Mouse (Mus musculus) forebrain, embryonic 12.5 days (tissue): ENCODE results near the gene Nphs1. TPM values are rescaled to one million over a fixed set of nuclear protein-coding genes. Genes with fewer than 3 reads are reported as not detected.
A peak's percentile ranks its signal among the peaks of the same experiment; 100 is the strongest.

Source experiments
- ATAC-seq: fragments of 200-750 bp; cut with Nextera tagmentation; 2 replicates; pipeline ENCODE4 v1.8.0; 2017; ENCODE audit warnings: moderate TSS enrichment; ENCODE audit not compliant: low FRiP score
- H3K27ac ChIP-seq: fragments of 300-500 bp; sonication (generic); 2 replicates; pipeline ENCODE4 v1.5.1; 2016; ENCODE audit warnings: mild to moderate bottlenecking
- H3K27me3 ChIP-seq: fragments of 300-500 bp; sonication (generic); 2 replicates; pipeline ENCODE4 v1.6.1; 2016; ENCODE audit warnings: mild to moderate bottlenecking
- H3K36me3 ChIP-seq: fragments of 300-500 bp; sonication (generic); replicated peaks from 2 replicates; pipeline ENCODE4 v1.6.1; 2016; ENCODE audit warnings: mild to moderate bottlenecking
- H3K4me1 ChIP-seq: fragments of 300-500 bp; sonication (generic); 2 replicates; pipeline ENCODE4 v1.6.1; 2016
- H3K4me2 ChIP-seq: fragments of 300-500 bp; sonication (generic); 2 replicates; pipeline ENCODE4 v1.6.1; 2016; ENCODE audit warnings: mild to moderate bottlenecking, moderate library complexity
- H3K4me3 ChIP-seq: fragments of 300-500 bp; sonication (generic); replicated peaks from 2 replicates; pipeline ENCODE4 v1.5.1; 2016; ENCODE audit warnings: mild to moderate bottlenecking
- H3K9ac ChIP-seq: fragments of 300-500 bp; sonication (generic); 2 replicates; pipeline ENCODE4 v1.6.1; 2016; ENCODE audit warnings: mild to moderate bottlenecking
- H3K9me3 ChIP-seq: fragments of 300-500 bp; sonication (generic); 2 replicates; pipeline ENCODE4 v1.6.1; 2016
- WGBS: fragments of 180-500 bp; shearing (Covaris S2); methylation state at CpG from one replicate; pipeline ENCODE4 v1.1.7; 2016; 5-methylcytosine and 5-hydroxymethylcytosine counted together
- polyA plus RNA-seq: library from polyadenylated mRNA; unstranded; fragments of >200 nt; fragmentation: Nextera tagmentation; extraction: Ambion mirVana; gene quantifications from 2 replicates; pipeline ENCODE4 v1.2.1, GENCODE M21; 2016

Nphs1 gene
- polyA plus RNA-seq, 1 experiment from 2014 or later: 0.09 TPM

GRCm38 (mm10) chr7:30533941-30534632 is 76.0 kb downstream of the Nphs1 start:
- Histone ChIP-seq H3K27me3 (no peaks in the 10 kb centered on the region), H3K9me3 (no peaks in the 10 kb centered on the region), H3K27ac (peak overlapping the region; percentile 87), H3K36me3 (peaks cover 46% of the 10 kb centered on the region), H3K9ac (peak overlapping the region; percentile 90), H3K4me3 (peak overlapping the region; percentile 71), H3K4me1 (peaks cover 39% of the 10 kb centered on the region), H3K4me2 (peak overlapping the region; percentile 81)
- 4% methylated on average over 24 of the region's 26 CpGs for WGBS
- ATAC-seq: peak; percentile 53

DNA sequence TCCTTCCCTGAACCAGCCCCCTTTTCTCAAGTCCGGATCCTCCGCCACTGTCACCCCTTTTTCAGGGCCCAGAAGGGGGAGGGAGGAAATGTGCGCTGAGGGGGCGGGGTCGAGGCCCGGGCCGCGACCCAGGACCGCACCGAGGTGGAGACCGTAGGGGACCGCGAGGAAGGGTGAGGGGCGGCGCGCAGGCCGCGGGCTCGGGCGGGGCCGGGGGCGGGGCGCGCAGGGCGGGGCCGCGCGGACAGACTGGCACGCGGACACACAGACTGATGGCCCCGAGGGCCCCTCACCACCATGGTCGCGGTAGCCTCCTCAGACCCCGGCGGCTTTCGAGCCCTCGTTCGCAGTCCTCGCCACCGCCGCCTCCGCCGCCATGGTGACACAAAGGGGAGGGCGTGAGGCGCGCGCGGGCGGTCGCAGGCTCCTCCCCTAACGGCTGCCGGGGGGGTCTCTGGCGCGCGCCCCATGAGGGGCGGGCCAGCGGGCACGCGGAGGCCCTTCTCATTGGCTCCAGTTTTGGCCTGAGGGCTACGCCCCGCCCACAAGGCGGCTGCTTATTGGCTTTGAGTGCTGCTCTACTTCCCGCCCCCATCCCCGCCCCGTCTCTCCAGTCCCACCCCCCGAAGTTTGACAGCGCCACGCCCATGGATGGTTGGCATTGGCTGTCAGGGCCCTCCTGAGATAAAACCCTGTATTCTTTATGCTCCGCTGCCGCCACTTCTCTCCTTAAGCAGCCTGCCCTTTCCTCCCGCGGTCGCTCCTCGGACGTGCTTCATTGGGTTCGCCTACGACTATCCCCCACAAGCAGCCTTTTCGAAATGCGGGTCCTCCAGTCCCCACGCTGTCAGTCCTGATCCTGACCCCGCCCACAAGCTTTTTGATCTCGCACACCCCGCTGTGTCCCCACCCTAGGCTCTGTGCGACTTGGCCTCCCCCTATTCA is 76.8 kb downstream of the Nphs1 start, which contains the start of gene Arhgap33:
Gene Arhgap33, minus strand, starts transcription at position 428 of the 945 bp plus-strand sequence.
- no peaks in the 10 kb centered on the region for H3K9me3 ChIP-seq
- H3K4me2 ChIP-seq: peak within 1 kb of the TSS; percentile 81
- H3K27me3 ChIP-seq: no peaks in the 10 kb centered on the region
- H3K4me1 ChIP-seq: peaks cover 39% of the 10 kb centered on the region
- 1% methylated on average over 47 of the region's 84 CpGs for WGBS
- peak within 1 kb of the TSS; percentile 90 for H3K9ac ChIP-seq
- peak; percentile 93 for ATAC-seq
- peak within 1 kb of the TSS; percentile 71 for H3K4me3 ChIP-seq
- H3K36me3 ChIP-seq: peaks cover 46% of the 10 kb centered on the region
- H3K27ac ChIP-seq: peak within 1 kb of the TSS; percentile 90

Other genes starting within 250 kb of the Nphs1 start
- 164 TPM in 2 replicates for gene Polr2i, start 226.4 kb upstream of the Nphs1 start, polyA plus RNA-seq
- 245 and 256 TPM in 2 replicates for gene Tbcb, start 226.0 kb upstream of the Nphs1 start, polyA plus RNA-seq
- gene Ovol3, start 222.6 kb upstream of the Nphs1 start, polyA plus RNA-seq: 0.28 TPM in 1 of 2 replicates, not detected in the other
- gene Thap8, start 178.2 kb upstream of the Nphs1 start, polyA plus RNA-seq: 0.51 and 0.68 TPM in 2 replicates
- 17.2 and 18.6 TPM in 2 replicates for gene Wdr62, start 177.9 kb upstream of the Nphs1 start, polyA plus RNA-seq
- 77.2 and 87.9 TPM in 2 replicates for gene Clip3, start 166.6 kb upstream of the Nphs1 start, polyA plus RNA-seq
- gene Alkbh6, start 149.6 kb upstream of the Nphs1 start, polyA plus RNA-seq: 73.2 and 79.0 TPM in 2 replicates
- 21.8 and 23.5 TPM in 2 replicates for gene Syne4, start 143.5 kb upstream of the Nphs1 start, polyA plus RNA-seq
- gene E130208F15Rik, start 136.6 kb upstream of the Nphs1 start, polyA plus RNA-seq: 2.0 TPM in 1 of 2 replicates, not detected in the other
- 22.0 and 23.8 TPM in 2 replicates for gene Sdhaf1, start 134.4 kb upstream of the Nphs1 start, polyA plus RNA-seq
- 7.3 and 8.1 TPM in 2 replicates for gene Lrfn3, start 95.5 kb upstream of the Nphs1 start, polyA plus RNA-seq
- 11.3 and 11.7 TPM in 2 replicates for gene Tyrobp, start 44.6 kb upstream of the Nphs1 start, polyA plus RNA-seq
- not detected in 2 replicates for gene Hcst, start 38.5 kb upstream of the Nphs1 start, polyA plus RNA-seq
- 0.97 and 1.4 TPM in 2 replicates for gene Nfkbid, start 36.6 kb upstream of the Nphs1 start, polyA plus RNA-seq
- gene Aplp1, start 12.8 kb upstream of the Nphs1 start, polyA plus RNA-seq: 214 and 237 TPM in 2 replicates
- 1.1 and 1.6 TPM in 2 replicates for gene Kirrel2, start 625 bp upstream of the Nphs1 start, polyA plus RNA-seq
- not detected in 2 replicates for gene Prodh2, start 35.3 kb downstream of the Nphs1 start, polyA plus RNA-seq
- gene Arhgap33, start 76.7 kb downstream of the Nphs1 start, polyA plus RNA-seq: 89.4 and 98.9 TPM in 2 replicates
- gene Hspb6, start 93.9 kb downstream of the Nphs1 start, polyA plus RNA-seq: 7.9 and 8.4 TPM in 2 replicates
- gene Proser3, start 94.0 kb downstream of the Nphs1 start, polyA plus RNA-seq: 16.1 and 18.6 TPM in 2 replicates
- 51.7 and 63.1 TPM in 2 replicates for gene Lin37, start 101.5 kb downstream of the Nphs1 start, polyA plus RNA-seq
- gene U2af1l4, start 105.0 kb downstream of the Nphs1 start, polyA plus RNA-seq: 88.1 and 95.7 TPM in 2 replicates
- gene Gm49396, start 105.0 kb downstream of the Nphs1 start, polyA plus RNA-seq: 24.0 and 24.9 TPM in 2 replicates
- gene Psenen, start 105.3 kb downstream of the Nphs1 start, polyA plus RNA-seq: 142 and 145 TPM in 2 replicates
- 3.4 and 5.6 TPM in 2 replicates for gene Igflr1, start 107.1 kb downstream of the Nphs1 start, polyA plus RNA-seq
- 13.0 TPM in 2 replicates for gene Kmt2b, start 130.4 kb downstream of the Nphs1 start, polyA plus RNA-seq
- gene Zbtb32, start 140.6 kb downstream of the Nphs1 start, polyA plus RNA-seq: 0.32 and 0.46 TPM in 2 replicates
- 0.23 and 0.61 TPM in 2 replicates for gene Upk1a, start 154.5 kb downstream of the Nphs1 start, polyA plus RNA-seq
- gene Cox6b1, start 167.8 kb downstream of the Nphs1 start, polyA plus RNA-seq: 814 and 871 TPM in 2 replicates
- gene Etv2, start 177.5 kb downstream of the Nphs1 start, polyA plus RNA-seq: not detected in 2 replicates
- 144 and 150 TPM in 2 replicates for gene Rbm42, start 192.0 kb downstream of the Nphs1 start, polyA plus RNA-seq
- gene Haus5, start 206.7 kb downstream of the Nphs1 start, polyA plus RNA-seq: 63.7 and 64.5 TPM in 2 replicates
- gene Pmis2, start 213.3 kb downstream of the Nphs1 start, polyA plus RNA-seq: not detected in 2 replicates
- 0.33 TPM in 1 of 2 replicates, not detected in the other for gene 2200002J24Rik, start 240.6 kb downstream of the Nphs1 start, polyA plus RNA-seq